Mouse (Mus musculus): ENCODE measurements around the gene Snrnp40.

Gene Snrnp40

DNA sequence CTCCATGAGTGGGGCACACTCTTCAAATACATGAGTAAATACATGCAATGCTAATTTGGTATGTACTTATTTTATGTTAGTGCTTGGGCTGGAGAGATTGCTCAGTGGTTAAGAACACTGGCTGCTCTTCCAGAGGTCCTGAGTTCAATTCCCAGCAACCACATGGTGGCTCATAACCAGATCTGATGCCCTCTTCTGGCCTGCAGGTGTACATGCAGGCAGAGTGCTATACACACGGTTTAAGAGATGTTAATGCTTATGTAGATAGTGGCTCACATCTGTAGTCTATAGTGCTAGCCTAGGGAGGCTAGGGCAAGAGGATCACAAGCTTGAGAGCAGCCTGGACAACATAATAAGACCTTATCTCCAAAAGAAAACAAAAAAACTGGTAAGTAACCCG is 20.5 kb downstream of the Snrnp40 start:
- ATAC-seq (ENCODE audit: low TSS enrichment), result no peak

DNA sequence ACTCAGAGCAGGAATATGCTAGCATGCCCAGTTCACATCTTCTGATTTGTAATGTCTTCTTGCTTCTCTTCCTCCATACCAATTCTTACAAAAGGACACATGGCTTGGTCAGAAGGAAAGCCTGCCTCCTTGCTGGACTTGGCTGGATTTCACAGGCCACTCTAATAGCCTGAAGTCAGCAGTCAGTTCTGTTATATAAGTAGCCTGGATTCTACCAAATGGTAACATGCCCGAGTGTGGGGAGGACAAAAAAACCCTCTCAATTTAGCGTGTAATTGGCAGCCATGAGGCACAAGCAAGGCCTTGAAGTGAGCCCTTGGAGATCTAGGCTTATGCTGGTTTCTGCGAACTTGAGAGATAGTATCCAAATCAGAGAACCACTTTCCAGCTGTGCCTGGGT is 27.3 kb downstream of the Snrnp40 start:
- ATAC-seq (ENCODE audit: low TSS enrichment), result no peak; the same call in 1 of the 2 replicates

DNA sequence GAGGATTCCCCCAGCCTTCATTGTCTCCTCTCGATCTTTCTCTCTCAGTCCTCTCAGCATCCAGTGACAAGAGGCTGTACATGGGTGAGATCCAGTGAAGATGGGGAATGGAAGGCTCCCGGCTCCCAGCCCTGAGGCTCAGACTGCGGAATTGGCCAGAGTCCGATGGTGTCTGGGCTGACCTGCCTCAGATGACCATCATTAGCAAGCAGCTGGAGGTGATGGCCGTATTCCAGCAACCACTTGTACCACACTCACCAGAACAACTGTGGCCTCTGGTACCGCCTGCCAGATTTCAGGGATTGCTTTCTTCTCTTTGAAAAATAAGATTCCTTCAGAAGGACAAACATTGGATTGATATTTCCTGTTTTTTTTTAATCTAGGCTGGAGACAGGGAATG is 29.6 kb downstream of the Snrnp40 start:
- no peak for ATAC-seq (ENCODE audit: low TSS enrichment)

DNA sequence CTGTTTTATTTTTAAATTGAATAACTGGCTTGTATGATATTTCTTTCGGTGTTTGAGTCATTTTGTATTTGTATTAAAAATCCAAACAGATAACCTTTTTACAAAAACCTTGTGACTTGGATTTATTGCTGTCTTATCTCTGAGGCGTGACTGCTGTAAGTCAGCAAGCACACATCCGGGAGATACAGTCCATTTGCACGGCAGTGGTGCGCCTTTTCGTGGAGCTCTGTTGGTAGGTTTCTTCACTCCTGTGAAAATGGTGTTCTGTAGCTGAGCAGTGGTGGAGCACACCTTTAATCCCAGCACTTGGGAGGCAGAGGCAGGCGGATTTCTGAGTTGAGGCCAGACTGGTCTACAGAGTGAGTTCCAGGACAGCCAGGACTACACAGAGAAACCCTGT is 30.0 kb downstream of the Snrnp40 start:
- ATAC-seq (ENCODE audit: low TSS enrichment), result no peak

DNA sequence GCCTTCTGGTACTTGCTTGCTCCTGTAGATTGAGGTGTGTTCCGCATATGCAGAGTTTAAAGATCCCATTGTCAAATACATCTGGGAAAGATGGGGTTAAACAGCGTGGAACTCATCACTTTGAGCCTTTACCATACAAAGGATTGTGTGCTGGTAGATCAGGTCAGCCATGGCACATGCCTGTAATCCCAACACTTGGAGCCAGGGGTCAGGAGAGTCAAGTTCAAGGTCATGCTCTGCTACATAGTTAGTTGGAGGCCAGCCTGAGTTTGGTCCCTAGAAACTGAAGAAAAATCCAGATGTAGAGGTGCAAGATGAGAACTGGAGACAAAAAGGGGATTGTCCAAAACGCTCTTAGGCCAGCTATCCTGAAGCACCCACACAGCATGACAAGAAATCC is 31.3 kb downstream of the Snrnp40 start:
- ATAC-seq (ENCODE audit: low TSS enrichment), result no peak
